Mouse (Mus musculus) stomach, embryonic 16.5 days (tissue): ENCODE results near the gene Hoxc13. TPM values are rescaled to one million over a fixed set of nuclear protein-coding genes. Genes with fewer than 3 reads are reported as not detected.
A peak's percentile ranks its signal among the peaks of the same experiment; 100 is the strongest.

Experiments
- ATAC-seq: fragments of 200-750 bp; cut with Nextera tagmentation; 2 replicates; pipeline ENCODE4 v1.8.0; 2017; ENCODE audit warnings: moderate number of reproducible peaks, moderate TSS enrichment; ENCODE audit not compliant: insufficient read depth, low FRiP score
- H3K27ac ChIP-seq: fragments of 300-500 bp; sonication (generic); 2 replicates; pipeline ENCODE4 v1.5.1; 2014; ENCODE audit warnings: low read length
- H3K27me3 ChIP-seq: fragments of 300-500 bp; sonication (generic); 2 replicates; pipeline ENCODE4 v1.6.1; 2014; ENCODE audit warnings: low read length, control low read depth, mixed read lengths; ENCODE audit not compliant: control insufficient read depth, insufficient read depth
- H3K36me3 ChIP-seq: fragments of 300-500 bp; sonication (generic); 2 replicates; pipeline ENCODE4 v1.6.1; 2014; ENCODE audit warnings: low read length; ENCODE audit not compliant: control insufficient read depth, insufficient read depth
- H3K4me1 ChIP-seq: fragments of 300-500 bp; sonication (generic); 2 replicates; pipeline ENCODE4 v1.6.1; 2014; ENCODE audit warnings: low read length, control low read depth, mixed read lengths; ENCODE audit not compliant: control insufficient read depth, insufficient read depth
- H3K4me2 ChIP-seq: fragments of 300-500 bp; sonication (generic); 2 replicates; pipeline ENCODE4 v1.6.1; 2014; ENCODE audit warnings: low read depth, low read length, mixed read lengths
- H3K4me3 ChIP-seq: fragments of 300-500 bp; sonication (generic); replicated peaks from 2 replicates; pipeline ENCODE4 v1.5.1; 2014; ENCODE audit warnings: mild to moderate bottlenecking, low read length
- H3K9ac ChIP-seq: fragments of 300-500 bp; sonication (generic); 2 replicates; pipeline ENCODE4 v1.6.1; 2014; ENCODE audit warnings: low read length
- H3K9me3 ChIP-seq: fragments of 300-500 bp; sonication (generic); replicated peaks from 2 replicates; pipeline ENCODE4 v1.6.1; 2016; ENCODE audit warnings: low read length, control low read depth; ENCODE audit not compliant: control insufficient read depth
- WGBS: fragments of 180-500 bp; shearing (Covaris S2); extraction: QIAGEN DNeasy Blood & Tissue Kit; methylation state at CpG from one replicate; pipeline ENCODE4 v1.1.7; 2014; 5-methylcytosine and 5-hydroxymethylcytosine counted together
- polyA plus RNA-seq: library from polyadenylated mRNA; unstranded; fragments of >200 nt; fragmentation: Nextera tagmentation; extraction: Ambion mirVana; gene quantifications from 2 replicates; pipeline ENCODE4 v1.2.1, GENCODE M21; 2015

The Hoxc13 gene
- polyA plus RNA-seq, 1 experiment from 2014 or later = not detected

- no peak within 1 kb of the TSS for H3K9ac ChIP-seq
- ATAC-seq = no peak
- no peaks in the 10 kb centered on the region for H3K36me3 ChIP-seq
- no peaks in the 10 kb centered on the region for H3K9me3 ChIP-seq
- 6% methylated on average over 12 of the region's 12 CpGs for WGBS
- H3K4me2 ChIP-seq = peak within 1 kb of the TSS; percentile 33; the same call in 1 of the 2 replicates
- H3K4me3 ChIP-seq = peak within 1 kb of the TSS; percentile 4; the same call in 1 of the 2 replicates
- H3K4me1 ChIP-seq = no peaks in the 10 kb centered on the region
- no peak within 1 kb of the TSS for H3K27ac ChIP-seq
- peaks cover 96% of the 10 kb centered on the region for H3K27me3 ChIP-seq
Measured at GRCm38 (mm10) chr15:102967312-102967510, 46.3 kb downstream of the Hoxc13 start, which contains the start of gene Hoxc5. Hoxc5 (plus strand) TSS chr15:102967443.

GRCm38 (mm10) chr15:102967511-102968397 lies 46.9 kb downstream of the Hoxc13 start:
- H3K27ac ChIP-seq = no peak overlapping the region
- 3% methylated on average over 34 of the region's 34 CpGs for WGBS

GRCm38 (mm10) chr15:102969296-102969695 lies 48.4 kb downstream of the Hoxc13 start:
- WGBS = 47% methylated on average over 1 of the region's 1 CpGs
- Histone ChIP-seq H3K36me3 (no peaks in the 10 kb centered on the region), H3K9me3 (no peaks in the 10 kb centered on the region), H3K27me3 (peaks cover 96% of the 10 kb centered on the region), H3K9ac (no peak overlapping the region), H3K4me1 (no peaks in the 10 kb centered on the region), H3K27ac (no peak overlapping the region), H3K4me3 (no peak overlapping the region), H3K4me2 (no peak overlapping the region)
- ATAC-seq = no peak

More at GRCm38 (mm10) chr15:102967511-102968397, 46.9 kb downstream of the Hoxc13 start:
- no peak overlapping the region for H3K9ac ChIP-seq
- no peak overlapping the region for H3K4me2 ChIP-seq
- peaks cover 95% of the 10 kb centered on the region for H3K27me3 ChIP-seq
- H3K4me3 ChIP-seq = no peak overlapping the region
- no peaks in the 10 kb centered on the region for H3K4me1 ChIP-seq
- H3K36me3 ChIP-seq = no peaks in the 10 kb centered on the region
- no peaks in the 10 kb centered on the region for H3K9me3 ChIP-seq
- no peak for ATAC-seq

- Histone ChIP-seq H3K9ac (no peak overlapping the region), H3K4me2 (no peak overlapping the region), H3K27ac (no peak overlapping the region), H3K4me3 (no peak overlapping the region), H3K36me3 (no peaks in the 10 kb centered on the region), H3K27me3 (peaks cover 93% of the 10 kb centered on the region), H3K9me3 (no peaks in the 10 kb centered on the region), H3K4me1 (no peaks in the 10 kb centered on the region)
- no peak for ATAC-seq
- WGBS = 2% methylated on average over 12 of the region's 12 CpGs
Measured at GRCm38 (mm10) chr15:102970740-102971139, 49.8 kb downstream of the Hoxc13 start.

GRCm38 (mm10) chr15:102972254-102972653 lies 51.4 kb downstream of the Hoxc13 start:
- Histone ChIP-seq H3K9ac (no peak overlapping the region), H3K27ac (no peak overlapping the region), H3K27me3 (peaks cover 90% of the 10 kb centered on the region), H3K36me3 (no peaks in the 10 kb centered on the region), H3K4me1 (0 out of 2 replicates have a peak, but pooled peaks cover 3% of the 10 kb centered on the region), H3K4me3 (no peak overlapping the region), H3K4me2 (no peak overlapping the region), H3K9me3 (no peaks in the 10 kb centered on the region)
- WGBS = 3% methylated on average over 21 of the region's 21 CpGs
- no peak for ATAC-seq

GRCm38 (mm10) chr15:102972753-102973152 lies 51.9 kb downstream of the Hoxc13 start:
- ATAC-seq = no peak
- 0 out of 2 replicates have a peak, but pooled peaks cover 3% of the 10 kb centered on the region for H3K4me1 ChIP-seq
- WGBS = 3% methylated on average over 6 of the region's 6 CpGs
- H3K27me3 ChIP-seq = peaks cover 90% of the 10 kb centered on the region
- no peak overlapping the region for H3K4me3 ChIP-seq
- no peak overlapping the region for H3K27ac ChIP-seq
- no peak overlapping the region for H3K9ac ChIP-seq
- no peaks in the 10 kb centered on the region for H3K36me3 ChIP-seq
- no peak overlapping the region for H3K4me2 ChIP-seq
- no peaks in the 10 kb centered on the region for H3K9me3 ChIP-seq

- H3K27ac ChIP-seq = no peak overlapping the region
- no peak overlapping the region for H3K4me2 ChIP-seq
- WGBS = 7% methylated on average over 7 of the region's 7 CpGs
- H3K9ac ChIP-seq = no peak overlapping the region
- no peak overlapping the region for H3K4me3 ChIP-seq
- no peaks in the 10 kb centered on the region for H3K9me3 ChIP-seq
- H3K36me3 ChIP-seq = no peaks in the 10 kb centered on the region
- H3K4me1 ChIP-seq = 0 out of 2 replicates have a peak, but pooled peaks cover 3% of the 10 kb centered on the region
- H3K27me3 ChIP-seq = peaks cover 93% of the 10 kb centered on the region
- ATAC-seq = no peak
Measured at GRCm38 (mm10) chr15:102975034-102975433, 54.1 kb downstream of the Hoxc13 start.

GRCm38 (mm10) chr15:102975688-102976111 lies 54.8 kb downstream of the Hoxc13 start:
- ATAC-seq = no peak
- H3K36me3 ChIP-seq = no peaks in the 10 kb centered on the region
- no peak overlapping the region for H3K27ac ChIP-seq
- no peak overlapping the region for H3K4me2 ChIP-seq
- 0 out of 2 replicates have a peak, but pooled peaks cover 3% of the 10 kb centered on the region for H3K4me1 ChIP-seq
- no peaks in the 10 kb centered on the region for H3K9me3 ChIP-seq
- WGBS = 2% methylated on average over 21 of the region's 21 CpGs
- H3K27me3 ChIP-seq = peaks cover 91% of the 10 kb centered on the region
- no peak overlapping the region for H3K9ac ChIP-seq
- no peak overlapping the region for H3K4me3 ChIP-seq

GRCm38 (mm10) chr15:102976171-102976570 lies 55.3 kb downstream of the Hoxc13 start, which contains the start of gene Hoxc9:
Hoxc9 (plus strand) TSS chr15:102976439.
- H3K27me3 ChIP-seq = peaks cover 90% of the 10 kb centered on the region
- H3K4me2 ChIP-seq = peak within 1 kb of the TSS; percentile 27; the same call in 1 of the 2 replicates
- no peak for ATAC-seq
- peak within 1 kb of the TSS; percentile 25 for H3K4me3 ChIP-seq
- 0 out of 2 replicates have a peak, but pooled peaks cover 3% of the 10 kb centered on the region for H3K4me1 ChIP-seq
- H3K9me3 ChIP-seq = no peaks in the 10 kb centered on the region
- 2% methylated on average over 20 of the region's 20 CpGs for WGBS
- H3K36me3 ChIP-seq = no peaks in the 10 kb centered on the region
- H3K9ac ChIP-seq = no peak within 1 kb of the TSS
- no peak within 1 kb of the TSS for H3K27ac ChIP-seq
